Mouse (Mus musculus): ENCODE measurements at regions not wholly inside any gene's neighbourhood (a gene's known extent, or its start where the extent isn't known, plus 50 kb on each side); places are given as distances from the start of the nearest gene placed in this dataset.

GRCm38 (mm10) chr11:22640371-22640990, 128.6 kb downstream of the Tmem17 start:
- in situ Hi-C loops (cut with MboI, MseI): no loop called here

- in situ Hi-C loops (cut with MboI, MseI): no loop called here
Observed at GRCm38 (mm10) chr11:22641450-22641849, 129.6 kb downstream of the Tmem17 start.

GRCm38 (mm10) chr11:22644010-22644625, 132.2 kb downstream of the Tmem17 start:
- in situ Hi-C loops (cut with MboI, MseI): no loop called here

GRCm38 (mm10) chr11:22644877-22645276, 133.0 kb downstream of the Tmem17 start:
- in situ Hi-C loops (cut with MboI, MseI): no loop called here

- in situ Hi-C loops (cut with MboI, MseI): no loop called here
Observed at GRCm38 (mm10) chr11:22646192-22646936, 134.5 kb downstream of the Tmem17 start.

GRCm38 (mm10) chr11:22648275-22648674, 136.4 kb downstream of the Tmem17 start:
- in situ Hi-C loops (cut with MboI, MseI): no loop called here

GRCm38 (mm10) chr11:22650771-22651170, 138.9 kb downstream of the Tmem17 start:
- in situ Hi-C loops (cut with MboI, MseI): no loop called here

- in situ Hi-C loops (cut with MboI, MseI): no loop called here
Observed at GRCm38 (mm10) chr11:22651313-22651712, 139.4 kb downstream of the Tmem17 start.

- in situ Hi-C loops (cut with MboI, MseI): no loop called here
Observed at GRCm38 (mm10) chr11:22651911-22652310, 140.0 kb downstream of the Tmem17 start.

- in situ Hi-C loops (cut with MboI, MseI): no loop called here
Observed at GRCm38 (mm10) chr11:22652931-22653330, 141.0 kb downstream of the Tmem17 start.

- in situ Hi-C loops (cut with MboI, MseI): no loop called here
Observed at GRCm38 (mm10) chr11:22653366-22653765, 141.5 kb downstream of the Tmem17 start.

- in situ Hi-C loops (cut with MboI, MseI): no loop called here
Observed at GRCm38 (mm10) chr11:22657635-22658034, 145.7 kb downstream of the Tmem17 start.

- in situ Hi-C loops (cut with MboI, MseI): no loop called here
Observed at GRCm38 (mm10) chr11:22661072-22661471, 149.2 kb downstream of the Tmem17 start.

GRCm38 (mm10) chr11:22661713-22662551, 150.0 kb downstream of the Tmem17 start:
- in situ Hi-C loops (cut with MboI, MseI): no loop called here

- in situ Hi-C loops (cut with MboI, MseI): no loop called here
Observed at GRCm38 (mm10) chr11:22665978-22666377, 154.1 kb downstream of the Tmem17 start.

- in situ Hi-C loops (cut with MboI, MseI): no loop called here
Observed at GRCm38 (mm10) chr11:22666378-22666777, 154.5 kb downstream of the Tmem17 start.

GRCm38 (mm10) chr11:22668220-22668619, 156.3 kb downstream of the Tmem17 start:
- in situ Hi-C loops (cut with MboI, MseI): no loop called here

- in situ Hi-C loops (cut with MboI, MseI): no loop called here
Observed at GRCm38 (mm10) chr11:22669267-22669666, 157.4 kb downstream of the Tmem17 start.

- in situ Hi-C loops (cut with MboI, MseI): loop anchor here in 1 of 2 experiments (10.0 kb wide), 2 partner anchors 127 to 1457 kb away; no protein-coding TSS in a partner anchor
Observed at GRCm38 (mm10) chr11:22671791-22672490, 160.1 kb downstream of the Tmem17 start.

GRCm38 (mm10) chr11:22675047-22675446, 163.2 kb downstream of the Tmem17 start:
- in situ Hi-C loops (cut with MboI, MseI): loop anchor here in 1 of 2 experiments (10.0 kb wide), 2 partner anchors 130 to 1460 kb away; no protein-coding TSS in a partner anchor

- in situ Hi-C loops (cut with MboI, MseI): loop anchor here in 1 of 2 experiments (10.0 kb wide), 2 partner anchors 131 to 1461 kb away; no protein-coding TSS in a partner anchor
Observed at GRCm38 (mm10) chr11:22675754-22676153, 163.9 kb downstream of the Tmem17 start.

Measured in T-helper 17 cell (primary cell).